Mouse (Mus musculus): ENCODE measurements at regions not wholly inside any gene's neighbourhood (a gene's known extent, or its start where the extent isn't known, plus 50 kb on each side); places are given as distances from the start of the nearest gene placed in this dataset.
"Not testable (repeated sequence)": the region's sequence is repeated elsewhere in the genome, so short reads cannot be mapped to it uniquely, and the experiment has no call there.

DNA sequence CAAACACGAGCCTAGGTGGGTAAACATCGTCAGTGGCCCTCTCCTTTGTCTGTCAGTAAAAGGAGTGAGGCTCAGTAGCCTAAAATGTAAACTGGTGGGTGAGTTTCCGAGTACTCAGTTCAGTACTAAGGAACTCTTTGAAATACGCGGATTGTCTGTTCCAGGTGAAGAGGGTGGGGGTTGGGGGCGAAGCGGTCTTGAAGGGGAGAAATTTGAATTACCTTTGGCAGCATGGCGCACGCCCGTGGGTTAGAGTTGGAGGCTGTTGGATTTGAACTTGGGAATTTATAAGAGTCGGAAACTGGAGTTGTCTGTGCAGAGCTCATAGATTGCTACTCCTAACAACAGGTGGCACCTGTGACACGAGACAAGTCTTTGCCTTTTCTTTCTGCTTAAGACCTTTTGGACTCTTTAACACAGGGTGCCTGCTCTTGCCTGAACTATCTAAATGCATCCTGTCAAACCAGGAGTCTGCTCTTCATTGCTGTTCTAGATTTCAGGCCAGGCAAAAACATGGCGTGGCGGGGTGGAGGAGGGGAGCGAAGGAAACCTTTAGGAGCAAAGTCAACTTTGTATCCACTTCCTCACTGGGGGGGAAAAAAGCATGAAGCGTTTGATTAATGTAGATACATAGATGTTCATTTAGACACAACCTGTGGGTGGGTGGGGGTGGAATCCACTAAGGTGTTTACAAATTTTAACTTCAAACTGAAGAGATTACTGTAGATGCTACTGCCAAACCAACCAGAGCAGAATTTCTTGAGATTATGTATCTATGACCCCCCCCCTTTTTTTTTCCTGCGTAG lies 89.0 kb upstream of the Rpl34 start:
- Histone ChIP-seq H3K4me2 (ENCODE audit: low read length) (peak overlapping the region; percentile 57), H3K27ac (ENCODE audit: low read depth, low read length) (no peak overlapping the region), H3K27me3 (replicated peaks; ENCODE audit: control insufficient read depth, insufficient read depth, low read length) (no peaks in the 10 kb centered on the region), H3K4me3 (ENCODE audit: low read length) (peak overlapping the region; percentile 33), H3K9me3 (ENCODE audit: control insufficient read depth, low read length) (no peaks in the 10 kb centered on the region), H3K36me3 (ENCODE audit: control insufficient read depth, insufficient read depth, low read length) (no peaks in the 10 kb centered on the region), H3K4me1 (ENCODE audit: control insufficient read depth, insufficient read depth, low read depth, low read length) (peaks cover 2% of the 10 kb centered on the region; the same call in 1 of the 2 replicates), H3K9ac (ENCODE audit: low read depth, low read length) (peak overlapping the region; percentile 42; the same call in 1 of the 2 replicates)
- 46% methylated on average over 17 of the region's 17 CpGs for WGBS
- peak; percentile 62 for ATAC-seq

DNA sequence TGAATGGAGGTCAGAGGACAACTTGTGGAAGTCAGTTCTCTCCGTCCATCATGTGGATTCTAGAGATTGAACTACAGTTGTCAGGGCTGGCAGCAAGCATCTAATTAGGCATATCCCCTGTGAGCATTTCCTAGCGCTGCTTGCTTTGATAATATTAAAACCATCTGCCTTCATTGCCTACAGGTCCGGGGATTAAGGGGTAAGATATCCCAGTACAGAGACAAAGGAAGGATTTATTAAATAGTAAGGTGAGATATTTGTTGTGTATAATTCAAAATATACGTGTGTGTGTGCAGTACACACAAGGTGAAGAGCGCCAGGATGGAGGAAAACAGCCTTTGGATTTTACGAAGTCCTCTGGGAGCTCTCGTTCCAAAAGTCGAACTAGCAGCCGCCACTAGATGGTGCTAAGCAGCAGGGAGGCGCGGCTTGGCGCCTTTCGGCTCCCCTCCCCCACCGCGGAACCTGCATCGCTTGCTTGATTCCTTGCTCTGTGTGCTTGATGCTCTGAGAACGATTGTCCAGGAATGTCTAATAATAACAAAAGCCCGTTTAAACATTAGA lies 88.4 kb upstream of the Rpl34 start:
- Histone ChIP-seq H3K4me1 (ENCODE audit: control insufficient read depth, insufficient read depth, low read depth, low read length) (peaks cover 2% of the 10 kb centered on the region; the same call in 1 of the 2 replicates), H3K9ac (ENCODE audit: low read depth, low read length) (peak overlapping the region; percentile 48), H3K9me3 (ENCODE audit: control insufficient read depth, low read length) (no peaks in the 10 kb centered on the region), H3K4me3 (ENCODE audit: low read length) (peak overlapping the region; percentile 33), H3K27me3 (replicated peaks; ENCODE audit: control insufficient read depth, insufficient read depth, low read length) (no peaks in the 10 kb centered on the region), H3K36me3 (ENCODE audit: control insufficient read depth, insufficient read depth, low read length) (no peaks in the 10 kb centered on the region), H3K4me2 (ENCODE audit: low read length) (peak overlapping the region; percentile 57), H3K27ac (ENCODE audit: low read depth, low read length) (no peak overlapping the region)
- peak; percentile 90 for ATAC-seq
- WGBS: under 1% methylated on average over 18 of the region's 18 CpGs

DNA sequence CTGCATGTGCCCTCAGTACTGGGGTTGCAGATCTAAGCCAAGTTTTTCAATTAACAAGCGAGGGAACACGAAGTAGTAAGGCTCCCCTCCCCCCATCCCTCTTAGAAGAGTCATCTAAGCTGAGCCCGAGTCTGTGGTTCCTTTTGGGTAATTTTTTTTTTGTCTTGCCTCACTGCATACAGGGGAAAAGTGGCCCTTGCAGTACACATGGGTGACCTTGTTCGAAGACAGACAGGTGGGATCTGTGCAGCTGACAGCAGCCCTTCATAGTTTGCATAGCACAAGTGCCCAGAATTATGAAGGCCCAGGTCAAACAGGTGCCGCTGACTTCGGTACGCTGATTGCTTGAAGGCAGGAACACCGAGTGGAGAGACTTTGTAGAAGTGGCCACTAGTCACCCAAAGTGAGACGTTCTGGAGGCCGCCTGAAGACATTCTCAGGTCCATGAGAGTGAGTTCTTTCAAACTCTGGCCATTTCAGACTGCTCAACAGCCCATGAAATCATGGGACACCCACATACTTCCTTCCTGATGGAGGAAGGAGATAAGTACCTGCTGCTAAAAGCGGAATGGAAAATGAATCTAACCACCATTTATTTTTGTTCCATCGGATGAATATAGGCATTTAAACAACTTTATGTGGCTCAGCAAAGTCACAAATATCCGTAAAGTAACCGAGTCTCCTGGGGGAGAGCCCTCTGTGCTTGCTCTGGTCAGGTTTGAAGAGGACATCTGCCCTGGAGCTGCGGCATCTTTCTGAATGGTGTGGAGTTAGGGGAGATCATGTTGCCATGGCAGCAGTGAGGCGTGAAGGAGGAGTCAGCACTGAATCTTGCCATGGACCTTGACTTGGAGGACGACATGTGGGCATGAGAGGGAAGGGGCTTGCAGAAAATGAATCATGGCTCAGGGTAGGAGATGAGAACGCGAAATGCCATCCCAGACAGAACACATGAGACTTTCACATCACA lies 79.8 kb upstream of the Rpl34 start:
- H3K27me3 ChIP-seq (replicated peaks; ENCODE audit: control insufficient read depth, insufficient read depth, low read length): no peaks in the 10 kb centered on the region
- H3K4me2 ChIP-seq (ENCODE audit: low read length): no peak overlapping the region
- no peak overlapping the region for H3K9ac ChIP-seq (ENCODE audit: low read depth, low read length)
- no peaks in the 10 kb centered on the region for H3K9me3 ChIP-seq (ENCODE audit: control insufficient read depth, low read length)
- no peaks in the 10 kb centered on the region for H3K4me1 ChIP-seq (ENCODE audit: control insufficient read depth, insufficient read depth, low read depth, low read length)
- H3K4me3 ChIP-seq (ENCODE audit: low read length): no peak overlapping the region
- ATAC-seq: no peak
- no peak overlapping the region for H3K27ac ChIP-seq (ENCODE audit: low read depth, low read length)
- WGBS: 70% methylated on average over 19 of the region's 19 CpGs
- H3K36me3 ChIP-seq (ENCODE audit: control insufficient read depth, insufficient read depth, low read length): no peaks in the 10 kb centered on the region

DNA sequence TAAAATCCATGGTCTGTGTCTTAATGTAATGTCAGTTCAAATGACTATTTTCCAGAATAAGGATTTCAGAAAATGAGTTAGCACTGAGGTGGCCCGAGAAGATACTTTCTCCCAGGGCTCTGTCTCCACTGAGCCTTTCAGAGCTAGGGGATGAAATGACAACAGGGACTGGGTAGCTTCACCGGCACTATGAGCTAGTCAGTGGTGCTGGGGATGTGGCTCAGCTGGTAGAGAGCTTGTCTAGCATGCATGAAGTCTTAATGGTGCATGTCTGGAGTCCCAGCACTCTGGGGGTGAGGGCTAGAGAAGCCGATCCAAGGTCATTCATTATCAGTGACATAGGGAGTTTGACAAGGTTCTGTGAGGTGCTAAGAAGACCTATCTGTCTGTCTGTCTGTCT lies 75.1 kb upstream of the Rpl34 start:
- 87% methylated on average over 3 of the region's 3 CpGs for WGBS
- Histone ChIP-seq H3K27ac (ENCODE audit: low read depth, low read length) (no peak overlapping the region), H3K4me2 (ENCODE audit: low read length) (no peak overlapping the region), H3K27me3 (replicated peaks; ENCODE audit: control insufficient read depth, insufficient read depth, low read length) (no peaks in the 10 kb centered on the region), H3K4me3 (ENCODE audit: low read length) (no peak overlapping the region), H3K36me3 (ENCODE audit: control insufficient read depth, insufficient read depth, low read length) (no peaks in the 10 kb centered on the region), H3K4me1 (ENCODE audit: control insufficient read depth, insufficient read depth, low read depth, low read length) (no peaks in the 10 kb centered on the region), H3K9me3 (ENCODE audit: control insufficient read depth, low read length) (no peaks in the 10 kb centered on the region), H3K9ac (ENCODE audit: low read depth, low read length) (no peak overlapping the region)
- no peak for ATAC-seq

DNA sequence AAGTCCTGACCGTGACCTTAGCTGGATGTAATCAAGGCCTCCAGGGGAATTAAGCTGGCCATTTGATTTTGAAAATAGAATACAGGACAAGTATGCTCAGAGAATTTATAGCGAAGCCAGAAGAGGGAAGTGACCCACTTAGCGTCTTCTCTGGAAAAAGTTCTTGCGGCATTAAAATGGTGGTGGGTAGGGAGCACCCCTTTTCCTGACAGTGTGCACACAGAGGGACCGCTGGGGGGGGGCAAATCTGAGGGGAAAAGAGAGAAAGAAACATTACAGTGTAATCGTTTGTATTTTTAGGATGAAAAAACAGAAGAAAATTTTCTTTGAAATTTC lies 74.1 kb upstream of the Rpl34 start:
- H3K27me3 ChIP-seq (replicated peaks; ENCODE audit: control insufficient read depth, insufficient read depth, low read length): no peaks in the 10 kb centered on the region
- no peak for ATAC-seq
- H3K27ac ChIP-seq (ENCODE audit: low read depth, low read length): no peak overlapping the region
- no peaks in the 10 kb centered on the region for H3K9me3 ChIP-seq (ENCODE audit: control insufficient read depth, low read length)
- H3K4me2 ChIP-seq (ENCODE audit: low read length): no peak overlapping the region
- no peak overlapping the region for H3K4me3 ChIP-seq (ENCODE audit: low read length)
- no peaks in the 10 kb centered on the region for H3K36me3 ChIP-seq (ENCODE audit: control insufficient read depth, insufficient read depth, low read length)
- no peaks in the 10 kb centered on the region for H3K4me1 ChIP-seq (ENCODE audit: control insufficient read depth, insufficient read depth, low read depth, low read length)
- 73% methylated on average over 6 of the region's 6 CpGs for WGBS
- no peak overlapping the region for H3K9ac ChIP-seq (ENCODE audit: low read depth, low read length)

DNA sequence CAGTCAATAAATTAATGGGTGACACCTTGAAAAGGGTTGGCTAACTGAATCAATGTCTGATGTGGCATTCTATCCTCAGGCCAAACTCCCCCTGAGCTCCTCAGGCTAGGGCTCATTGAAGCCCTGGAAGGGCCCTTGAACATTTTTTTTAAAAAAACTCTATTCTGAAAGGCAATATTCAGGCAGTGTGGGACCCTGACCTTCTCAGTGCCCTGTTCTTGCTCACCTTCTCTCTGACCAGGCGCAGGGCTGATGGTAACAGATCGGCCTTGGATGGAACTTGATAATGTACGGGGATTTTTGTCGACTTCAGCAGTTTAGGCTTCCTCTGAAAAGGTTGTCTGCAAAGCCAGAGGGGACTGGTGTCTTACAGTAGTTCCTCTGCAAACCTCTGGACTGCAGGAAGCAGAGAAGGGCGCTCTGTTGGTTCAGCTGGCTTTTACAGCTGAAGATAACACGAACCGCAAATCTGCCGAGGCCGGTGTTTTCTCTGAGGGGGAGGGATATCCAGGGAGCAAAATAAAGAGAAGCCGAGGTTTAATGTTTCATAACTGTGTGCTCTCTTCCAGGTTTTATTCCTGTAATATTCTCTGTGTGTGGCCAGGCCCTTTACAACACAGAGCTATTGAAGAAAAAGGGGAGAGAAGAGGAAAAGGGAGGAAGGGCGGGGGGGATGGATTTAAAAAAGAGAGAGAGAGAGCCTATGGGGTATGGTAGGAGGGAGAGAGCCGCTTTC lies 73.6 kb upstream of the Rpl34 start:
- H3K9ac ChIP-seq (ENCODE audit: low read depth, low read length): no peak overlapping the region
- no peaks in the 10 kb centered on the region for H3K4me1 ChIP-seq (ENCODE audit: control insufficient read depth, insufficient read depth, low read depth, low read length)
- H3K4me2 ChIP-seq (ENCODE audit: low read length): no peak overlapping the region
- H3K27ac ChIP-seq (ENCODE audit: low read depth, low read length): no peak overlapping the region
- H3K36me3 ChIP-seq (ENCODE audit: control insufficient read depth, insufficient read depth, low read length): no peaks in the 10 kb centered on the region
- no peak for ATAC-seq
- WGBS: 63% methylated on average over 12 of the region's 12 CpGs
- H3K27me3 ChIP-seq (replicated peaks; ENCODE audit: control insufficient read depth, insufficient read depth, low read length): no peaks in the 10 kb centered on the region
- no peaks in the 10 kb centered on the region for H3K9me3 ChIP-seq (ENCODE audit: control insufficient read depth, low read length)
- no peak overlapping the region for H3K4me3 ChIP-seq (ENCODE audit: low read length)

DNA sequence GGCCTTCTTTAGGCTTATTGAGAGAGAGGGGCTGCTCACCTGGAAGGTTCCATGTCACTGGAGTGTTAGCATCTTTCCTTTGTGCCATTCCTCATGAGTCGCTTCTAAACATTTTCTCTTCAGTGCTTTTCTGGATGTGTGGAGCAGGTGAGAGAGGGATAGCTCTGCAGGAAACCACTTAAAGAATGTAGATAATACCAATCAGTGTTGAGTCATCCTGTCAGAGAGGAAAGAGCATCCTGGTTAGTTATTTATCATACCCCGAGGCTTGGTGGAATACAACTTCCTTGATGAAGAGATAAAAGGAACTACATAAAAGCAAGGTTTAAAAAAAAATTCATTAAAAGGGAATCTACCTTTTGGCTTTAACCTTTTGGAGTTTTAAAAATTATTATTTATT lies 69.8 kb upstream of the Rpl34 start:
- no peak overlapping the region for H3K4me2 ChIP-seq (ENCODE audit: low read length)
- no peak overlapping the region for H3K4me3 ChIP-seq (ENCODE audit: low read length)
- H3K27me3 ChIP-seq (replicated peaks; ENCODE audit: control insufficient read depth, insufficient read depth, low read length): no peaks in the 10 kb centered on the region
- 87% methylated on average over 2 of the region's 2 CpGs for WGBS
- H3K36me3 ChIP-seq (ENCODE audit: control insufficient read depth, insufficient read depth, low read length): no peaks in the 10 kb centered on the region
- ATAC-seq: no peak
- H3K9ac ChIP-seq (ENCODE audit: low read depth, low read length): no peak overlapping the region
- H3K4me1 ChIP-seq (ENCODE audit: control insufficient read depth, insufficient read depth, low read depth, low read length): no peaks in the 10 kb centered on the region
- no peak overlapping the region for H3K27ac ChIP-seq (ENCODE audit: low read depth, low read length)
- H3K9me3 ChIP-seq (ENCODE audit: control insufficient read depth, low read length): no peaks in the 10 kb centered on the region

DNA sequence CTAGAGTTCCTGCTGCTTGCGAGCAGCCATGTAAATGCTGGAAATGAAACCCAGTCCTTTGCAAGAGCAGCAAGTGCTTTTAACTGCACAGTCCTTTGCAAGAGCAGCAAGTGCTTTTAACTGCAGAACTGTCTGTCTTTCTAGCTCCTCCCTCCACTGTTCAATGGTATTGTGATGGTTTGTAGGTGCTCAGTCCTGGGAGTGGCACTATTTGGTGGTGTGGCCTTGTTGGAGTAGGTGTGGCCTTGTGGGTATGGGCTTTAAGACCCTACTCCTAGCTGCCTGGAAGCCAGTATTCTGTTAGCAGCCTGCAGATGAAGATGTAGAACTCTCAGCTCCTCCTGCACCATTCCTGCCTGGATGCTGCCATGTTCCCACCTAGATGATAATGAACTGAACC lies 67.8 kb upstream of the Rpl34 start:
- not testable (repeated sequence) for H3K4me1 ChIP-seq (ENCODE audit: control insufficient read depth, insufficient read depth, low read depth, low read length); H3K36me3 ChIP-seq (ENCODE audit: control insufficient read depth, insufficient read depth, low read length); H3K9ac ChIP-seq (ENCODE audit: low read depth, low read length); H3K4me2 ChIP-seq (ENCODE audit: low read length); H3K27me3 ChIP-seq (replicated peaks; ENCODE audit: control insufficient read depth, insufficient read depth, low read length); H3K4me3 ChIP-seq (ENCODE audit: low read length); H3K9me3 ChIP-seq (ENCODE audit: control insufficient read depth, low read length); H3K27ac ChIP-seq (ENCODE audit: low read depth, low read length); ATAC-seq
- 88% methylated on average over 1 of the region's 1 CpGs for WGBS
